Mouse (Mus musculus): ENCODE measurements around the gene Ptprf.

The Ptprf gene

GRCm38 (mm10) chr4:118291231-118291630 lies at the start of gene Ptprf:
TSS of gene Ptprf (minus strand) at chr4:118291405.
- DNase-seq (ENCODE audit: low spot score) = peak; percentile 85

GRCm38 (mm10) chr4:118336658-118337057 lies 45.5 kb upstream of the Ptprf start:
- DNase-seq (ENCODE audit: low spot score) = peak; percentile 87

- no peak for DNase-seq (ENCODE audit: low spot score)
Observed at GRCm38 (mm10) chr4:118335991-118336390, 44.8 kb upstream of the Ptprf start.

- no peak for DNase-seq (ENCODE audit: low spot score)
Observed at GRCm38 (mm10) chr4:118331777-118332176, 40.6 kb upstream of the Ptprf start.

- DNase-seq (ENCODE audit: low spot score) = no peak
Observed at GRCm38 (mm10) chr4:118326476-118326875, 35.3 kb upstream of the Ptprf start.

GRCm38 (mm10) chr4:118320636-118321035 lies 29.4 kb upstream of the Ptprf start:
- no peak for DNase-seq (ENCODE audit: low spot score)

- peak; percentile 29 for DNase-seq (ENCODE audit: low spot score)
Observed at GRCm38 (mm10) chr4:118319706-118320344, 28.6 kb upstream of the Ptprf start.

- no peak for DNase-seq (ENCODE audit: low spot score)
Observed at GRCm38 (mm10) chr4:118316662-118317061, 25.5 kb upstream of the Ptprf start.

GRCm38 (mm10) chr4:118315286-118315685 lies 24.1 kb upstream of the Ptprf start:
- no peak for DNase-seq (ENCODE audit: low spot score)

GRCm38 (mm10) chr4:118310461-118310860 lies 19.3 kb upstream of the Ptprf start:
- no peak for DNase-seq (ENCODE audit: low spot score)

GRCm38 (mm10) chr4:118307533-118308263 lies 16.5 kb upstream of the Ptprf start:
- DNase-seq (ENCODE audit: low spot score) = no peak

- no peak for DNase-seq (ENCODE audit: low spot score)
Observed at GRCm38 (mm10) chr4:118306113-118306696, 15.0 kb upstream of the Ptprf start.

- DNase-seq (ENCODE audit: low spot score) = no peak
Observed at GRCm38 (mm10) chr4:118304984-118305383, 13.8 kb upstream of the Ptprf start.

- DNase-seq (ENCODE audit: low spot score) = peak; percentile 64
Observed at GRCm38 (mm10) chr4:118297844-118298243, 6.6 kb upstream of the Ptprf start.

- DNase-seq (ENCODE audit: low spot score) = no peak
Observed at GRCm38 (mm10) chr4:118295651-118296561, 4.7 kb upstream of the Ptprf start.

- DNase-seq (ENCODE audit: low spot score) = no peak
Observed at GRCm38 (mm10) chr4:118294811-118295210, 3.6 kb upstream of the Ptprf start.

GRCm38 (mm10) chr4:118292741-118293306 lies 1.6 kb upstream of the Ptprf start:
- peak; percentile 96 for DNase-seq (ENCODE audit: low spot score)

- DNase-seq (ENCODE audit: low spot score) = peak; percentile 51
Observed at GRCm38 (mm10) chr4:118290416-118291030, 682 bp downstream of the Ptprf start.

- DNase-seq (ENCODE audit: low spot score) = no peak
Observed at GRCm38 (mm10) chr4:118289960-118290415, 1.2 kb downstream of the Ptprf start.

- DNase-seq (ENCODE audit: low spot score) = no peak
Observed at GRCm38 (mm10) chr4:118289266-118289665, 1.9 kb downstream of the Ptprf start.

- no peak for DNase-seq (ENCODE audit: low spot score)
Observed at GRCm38 (mm10) chr4:118288531-118288930, 2.7 kb downstream of the Ptprf start.

Measured in embryo, embryonic 10 days (tissue).